Mouse (Mus musculus) lung, postnatal 0 days (tissue): ENCODE results near the gene Ap4e1.

Experiments
- CTCF ChIP-seq: IDR thresholded peaks from 2 replicates; pipeline ENCODE4 v1.5.1; 2016; ENCODE audit warnings: antibody characterized with exemption, mild to moderate bottlenecking
- EP300 ChIP-seq: IDR thresholded peaks from 2 replicates; pipeline ENCODE4 v1.6.1; 2016; ENCODE audit warnings: antibody characterized with exemption, mild to moderate bottlenecking, control low read depth

DNA sequence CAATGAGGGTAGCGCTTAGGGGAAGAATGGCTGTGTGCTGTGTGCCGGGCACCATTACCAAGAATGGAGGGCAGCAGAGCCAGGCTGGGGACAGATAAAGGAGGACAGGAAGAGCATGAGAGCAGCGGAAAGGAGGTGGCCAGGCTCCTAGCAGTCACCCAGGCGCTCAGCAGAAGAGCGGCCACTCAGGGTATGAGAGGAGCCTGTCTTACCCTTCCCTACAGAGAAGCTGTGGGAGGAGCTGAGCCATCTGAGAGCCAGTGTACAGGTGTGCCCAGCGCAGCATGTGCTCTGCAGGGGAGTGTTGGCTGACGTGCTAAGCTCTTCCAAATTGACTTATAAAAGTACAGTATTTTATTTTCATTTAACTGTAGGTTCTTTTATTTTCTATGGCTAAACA lies 60.3 kb downstream of the Ap4e1 start:
- TF ChIP-seq EP300, result no peak
- no peak for TF ChIP-seq CTCF
